Mouse (Mus musculus) embryonic stem cell, embryonic (primary cell): ENCODE data around the gene Tmem106a.

Experiments used
- CTCF ChIA-PET, 4 experiments: fragments of 300-600 bp in 2 of 4; fragments of 350-600 bp in 2 of 4; sonication (Branson Sonifier 250); formaldehyde crosslinking; loops; one replicate each; lab custom pipeline; 2022; ENCODE audit warnings: inconsistent platforms in 2 of 4; lab: Charles Lee
- POLR2A ChIA-PET, 4 experiments: fragments of 300-600 bp in 2 of 4; fragments of 350-600 bp in 2 of 4; sonication (Branson Sonifier 250); formaldehyde crosslinking; loops; one replicate each; lab custom pipeline; 2022; ENCODE audit warnings: antibody characterized with exemption in 4 of 4, inconsistent platforms in 1 of 4; lab: Charles Lee

Tmem106a gene

GRCm38 (mm10) chr11:101582054-101583035 is at the start of gene Tmem106a:
Gene Tmem106a (plus strand): TSS chr11:101582242.
- CTCF ChIA-PET = interaction anchor here (0.5 to 2.9 kb wide), 21 partner anchors 8 to 555 kb away, joined by 3 to 12 read pairs (median 4); no protein-coding TSS in a partner anchor
- POLR2A ChIA-PET = interaction anchor here (0.6 to 47.2 kb wide), 83 partner anchors 7 to 1262 kb away, joined by 3 to 978 read pairs (median 4); partner anchors contain the start of genes Brca1 (in 3 of the 4), Nbr1 (in 3 of the 4), Rpl27 (in 3 of the 4) and Dhx8 (in 2 of the 4)

- ChIA-PET CTCF (interaction anchor here in 2 of 4 experiments (1.0 to 2.2 kb wide), 3 partner anchors 9 to 19 kb away, joined by 3 to 5 read pairs (median 4); partner anchors contain the start of genes Brca1 (in 1 of the 2) and Nbr1 (in 1 of the 2)), POLR2A (interaction anchor here (0.5 to 27.7 kb wide), 20 partner anchors 7 to 102 kb away, joined by 3 to 978 read pairs (median 4); partner anchors contain the start of genes Brca1 (in 3 of the 4), Nbr1 (in 3 of the 4), Rpl27 (in 2 of the 4) and Gm11634 (in 1 of the 4))
These were observed 38.5 kb upstream of the Tmem106a start for GRCm38 (mm10) chr11:101543533-101543932.

- CTCF ChIA-PET = interaction anchor here in 2 of 4 experiments (1.0 to 1.5 kb wide), 2 partner anchors 18 kb away, joined by 3 to 4 read pairs; no protein-coding TSS in a partner anchor
These were observed 37.9 kb upstream of the Tmem106a start for GRCm38 (mm10) chr11:101544132-101544531.

GRCm38 (mm10) chr11:101548526-101548925 is 33.5 kb upstream of the Tmem106a start:
- ChIA-PET CTCF (no interaction called here), POLR2A (interaction anchor here (0.6 to 27.7 kb wide), 19 partner anchors 7 to 119 kb away, joined by 3 to 978 read pairs (median 4); partner anchors contain the start of genes Tmem106a (in 2 of the 4), Gm11634 (in 1 of the 4), Ifi35 (in 1 of the 4) and Rdm1 (in 1 of the 4))

More at GRCm38 (mm10) chr11:101544132-101544531, 37.9 kb upstream of the Tmem106a start:
- POLR2A ChIA-PET = interaction anchor here (0.5 to 27.7 kb wide), 22 partner anchors 7 to 1433 kb away, joined by 3 to 978 read pairs (median 4); partner anchors contain the start of genes Brca1 (in 3 of the 4), Nbr1 (in 3 of the 4), Rpl27 (in 2 of the 4) and Gm11634 (in 1 of the 4)

- ChIA-PET POLR2A (interaction anchor here (0.5 to 27.7 kb wide), 165 partner anchors 8 to 1861 kb away, joined by 3 to 978 read pairs (median 5); partner anchors contain the start of genes Rnd2 (in 3 of the 4), Rpl27 (in 3 of the 4), Tmem106a (in 3 of the 4) and Aarsd1 (in 2 of the 4)), CTCF (interaction anchor here (0.6 to 3.2 kb wide), 25 partner anchors 9 to 375 kb away, joined by 3 to 72 read pairs (median 5); partner anchors contain the start of genes Becn1 (in 1 of the 4), Dhx8 (in 1 of the 4) and Rpl27 (in 1 of the 4))
These were observed 30.1 kb upstream of the Tmem106a start, which contains the start of the genes Brca1 and Nbr1 for GRCm38 (mm10) chr11:101551751-101552475. Gene Brca1 (minus strand): TSS chr11:101551955. Gene Nbr1 (plus strand): TSS chr11:101552149.

- ChIA-PET POLR2A (interaction anchor here (0.5 to 27.7 kb wide), 162 partner anchors 9 to 1860 kb away, joined by 3 to 978 read pairs (median 5); partner anchors contain the start of genes Rnd2 (in 3 of the 4), Rpl27 (in 3 of the 4), Tmem106a (in 3 of the 4) and Aarsd1 (in 2 of the 4)), CTCF (interaction anchor here (0.5 to 3.2 kb wide), 28 partner anchors 9 to 376 kb away, joined by 3 to 72 read pairs (median 5); partner anchors contain the start of genes Becn1 (in 1 of the 4), Dhx8 (in 1 of the 4), Rnd2 (in 1 of the 4) and Rpl27 (in 1 of the 4))
These were observed 29.4 kb upstream of the Tmem106a start for GRCm38 (mm10) chr11:101552476-101553300.

GRCm38 (mm10) chr11:101553354-101553930 is 28.6 kb upstream of the Tmem106a start:
- ChIA-PET POLR2A (interaction anchor here (0.6 to 27.7 kb wide), 80 partner anchors 8 to 1393 kb away, joined by 3 to 978 read pairs (median 7); partner anchors contain the start of genes Rnd2 (in 3 of the 4), Tmem106a (in 3 of the 4), Cntd1 (in 2 of the 4) and Coa3 (in 2 of the 4)), CTCF (interaction anchor here (0.5 to 3.2 kb wide), 15 partner anchors 8 to 934 kb away, joined by 3 to 72 read pairs (median 5); partner anchors contain the start of genes Becn1 (in 1 of the 4) and Rpl27 (in 1 of the 4))

- CTCF ChIA-PET = interaction anchor here in 2 of 4 experiments (0.6 to 1.1 kb wide), 3 partner anchors 10 to 158 kb away, joined by 3 read pairs; no protein-coding TSS in a partner anchor
- POLR2A ChIA-PET = interaction anchor here in 3 of 4 experiments (0.6 to 27.7 kb wide), 15 partner anchors 9 to 259 kb away, joined by 3 to 978 read pairs (median 3); partner anchors contain the start of genes Tmem106a (in 2 of the 3), Gm11634 (in 1 of the 3) and Rpl27 (in 1 of the 3)
These were observed 25.5 kb upstream of the Tmem106a start for GRCm38 (mm10) chr11:101556541-101556940.

GRCm38 (mm10) chr11:101556954-101557353 is 25.1 kb upstream of the Tmem106a start:
- CTCF ChIA-PET = interaction anchor here in 2 of 4 experiments (0.6 kb wide), 2 partner anchors 34 to 158 kb away, joined by 3 read pairs; no protein-coding TSS in a partner anchor
- POLR2A ChIA-PET = interaction anchor here in 3 of 4 experiments (0.6 to 27.7 kb wide), 11 partner anchors 8 to 259 kb away, joined by 3 to 978 read pairs (median 3); partner anchors contain the start of genes Tmem106a (in 2 of the 3) and Gm11634 (in 1 of the 3)

- ChIA-PET POLR2A (interaction anchor here (0.6 to 47.2 kb wide), 39 partner anchors 9 to 556 kb away, joined by 3 to 978 read pairs (median 4); partner anchors contain the start of genes Brca1 (in 2 of the 4), Nbr1 (in 2 of the 4), Rpl27 (in 2 of the 4) and Tmem106a (in 2 of the 4)), CTCF (interaction anchor here (0.6 to 10.5 kb wide), 45 partner anchors 8 to 385 kb away, joined by 3 to 122 read pairs (median 5); partner anchors contain the start of genes Nbr1 (in 4 of the 4), Brca1 (in 2 of the 4), Tmem106a (in 2 of the 4) and Dhx8 (in 1 of the 4))
These were observed 19.7 kb upstream of the Tmem106a start for GRCm38 (mm10) chr11:101562391-101562790.

- POLR2A ChIA-PET = interaction anchor here (0.6 to 47.2 kb wide), 45 partner anchors 8 to 1041 kb away, joined by 3 to 978 read pairs (median 4); partner anchors contain the start of genes Brca1 (in 3 of the 4), Nbr1 (in 3 of the 4), Tmem106a (in 3 of the 4) and Dhx8 (in 2 of the 4)
- CTCF ChIA-PET = interaction anchor here in 2 of 4 experiments (0.5 to 10.5 kb wide), 9 partner anchors 8 to 388 kb away, joined by 3 to 122 read pairs (median 5); partner anchors contain the start of genes Tmem106a (in 2 of the 2), Brca1 (in 1 of the 2), Nbr1 (in 1 of the 2) and Rpl27 (in 1 of the 2)
These were observed 13.6 kb upstream of the Tmem106a start for GRCm38 (mm10) chr11:101568421-101568820.

- ChIA-PET POLR2A (interaction anchor here (0.5 to 47.2 kb wide), 47 partner anchors 8 to 331 kb away, joined by 3 to 978 read pairs (median 4); partner anchors contain the start of genes Brca1 (in 3 of the 4), Nbr1 (in 3 of the 4), Rdm1 (in 2 of the 4) and Rpl27 (in 2 of the 4)), CTCF (interaction anchor here (0.6 to 8.0 kb wide), 42 partner anchors 9 to 981 kb away, joined by 3 to 122 read pairs (median 4); partner anchors contain the start of genes Becn1 (in 1 of the 4), Brca1 (in 1 of the 4), Nbr1 (in 1 of the 4) and Rpl27 (in 1 of the 4))
These were observed 5.9 kb upstream of the Tmem106a start for GRCm38 (mm10) chr11:101576116-101576515.

- ChIA-PET CTCF (interaction anchor here in 3 of 4 experiments (0.6 to 2.5 kb wide), 11 partner anchors 9 to 371 kb away, joined by 3 to 9 read pairs (median 3); no protein-coding TSS in a partner anchor), POLR2A (interaction anchor here (0.7 to 47.2 kb wide), 48 partner anchors 6 to 794 kb away, joined by 3 to 978 read pairs (median 6); partner anchors contain the start of genes Brca1 (in 3 of the 4), Nbr1 (in 3 of the 4), Rpl27 (in 3 of the 4) and Dhx8 (in 2 of the 4))
These were observed 819 bp upstream of the Tmem106a start for GRCm38 (mm10) chr11:101581081-101581764.
